Mouse (Mus musculus) forebrain, embryonic 10.5 days (tissue): ENCODE measurements at regions not wholly inside any gene's neighbourhood (a gene's known extent, or its start where the extent isn't known, plus 50 kb on each side); places are given as distances from the start of the nearest gene placed in this dataset.

Source experiments
- DNase-seq: peaks from one replicate; pipeline ENCODE4 v3.0.0-alpha.2; 2017; ENCODE audit warnings: low spot score; ENCODE audit errors: extremely low spot score
- H3K27ac ChIP-seq: fragments of 300-500 bp; sonication (generic); 2 replicates; pipeline ENCODE4 v1.5.1; 2016; ENCODE audit warnings: mild to moderate bottlenecking
- H3K27me3 ChIP-seq: fragments of 300-500 bp; sonication (generic); 2 replicates; pipeline ENCODE4 v1.6.1; 2016; ENCODE audit warnings: mild to moderate bottlenecking; ENCODE audit not compliant: poor library complexity, severe bottlenecking
- H3K36me3 ChIP-seq: fragments of 300-500 bp; sonication (generic); replicated peaks from 2 replicates; pipeline ENCODE4 v1.6.1; 2016; ENCODE audit warnings: mild to moderate bottlenecking, moderate library complexity
- H3K4me1 ChIP-seq: fragments of 300-500 bp; sonication (generic); 2 replicates; pipeline ENCODE4 v1.6.1; 2016
- H3K4me3 ChIP-seq: fragments of 300-500 bp; sonication (generic); 2 replicates; pipeline ENCODE4 v1.5.1; 2016; ENCODE audit warnings: mild to moderate bottlenecking, moderate library complexity
- H3K9me3 ChIP-seq: fragments of 300-500 bp; sonication (generic); 2 replicates; pipeline ENCODE4 v1.6.1; 2016; ENCODE audit warnings: mild to moderate bottlenecking, moderate library complexity
- WGBS: fragments of 180-500 bp; shearing (Covaris S2); methylation state at CpG from one replicate; pipeline ENCODE4 v1.1.7; 2016; 5-methylcytosine and 5-hydroxymethylcytosine counted together

DNA sequence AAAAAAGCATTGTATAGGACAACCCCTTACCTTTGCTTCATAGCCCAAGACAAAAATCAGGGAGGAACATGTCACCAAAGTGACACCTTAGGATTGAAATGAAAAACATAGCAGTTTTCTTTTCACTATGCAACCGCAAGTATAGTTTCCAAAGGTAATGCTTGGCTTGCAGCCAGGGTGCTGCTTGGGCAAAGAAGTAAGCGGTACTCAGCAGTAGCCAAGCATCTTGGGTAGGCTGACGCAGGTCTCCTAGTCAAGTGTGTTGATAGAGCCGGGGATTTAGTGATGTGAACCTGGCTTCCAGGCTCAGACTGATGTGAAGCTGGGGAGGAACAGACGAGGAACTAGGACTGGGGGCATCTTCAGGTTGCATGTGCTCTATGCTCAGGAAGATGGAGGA, 138.3 kb upstream of the Cadm1 start:
- DNase-seq, result no peak
- H3K9me3 ChIP-seq, result no peaks in the 10 kb centered on the region
- WGBS, result 90% methylated on average over 5 of the region's 5 CpGs
- no peak overlapping the region for H3K4me3 ChIP-seq
- no peaks in the 10 kb centered on the region for H3K36me3 ChIP-seq
- H3K4me1 ChIP-seq, result peaks cover 24% of the 10 kb centered on the region
- H3K27me3 ChIP-seq, result peaks cover 47% of the 10 kb centered on the region
- H3K27ac ChIP-seq, result no peak overlapping the region

DNA sequence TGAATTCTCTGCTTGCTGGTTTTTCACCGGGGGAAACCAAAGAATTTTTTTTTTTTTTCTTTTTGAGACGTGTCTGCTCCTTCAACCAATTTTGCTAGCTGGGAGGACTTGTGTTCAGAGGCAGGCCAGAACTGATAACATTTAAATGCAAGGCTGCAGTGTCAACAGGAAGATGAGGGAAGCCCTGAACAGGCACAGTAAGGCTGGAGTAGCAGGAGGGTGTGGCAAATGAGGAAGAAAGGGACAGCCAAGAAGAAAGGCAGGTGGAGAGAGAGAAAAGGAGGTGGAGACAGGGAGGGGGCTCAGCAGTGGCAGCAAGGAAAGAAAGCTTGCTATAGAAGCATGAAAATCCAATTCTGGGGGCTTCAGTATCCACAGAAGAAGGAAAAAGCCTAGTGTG, 130.4 kb upstream of the Cadm1 start:
- no peak overlapping the region for H3K4me3 ChIP-seq
- H3K36me3 ChIP-seq, result no peaks in the 10 kb centered on the region
- no peaks in the 10 kb centered on the region for H3K9me3 ChIP-seq
- H3K4me1 ChIP-seq, result peaks cover 54% of the 10 kb centered on the region
- DNase-seq, result no peak
- H3K27me3 ChIP-seq, result peaks cover 58% of the 10 kb centered on the region
- H3K27ac ChIP-seq, result no peak overlapping the region
- WGBS, result 8% methylated on average over 2 of the region's 2 CpGs

DNA sequence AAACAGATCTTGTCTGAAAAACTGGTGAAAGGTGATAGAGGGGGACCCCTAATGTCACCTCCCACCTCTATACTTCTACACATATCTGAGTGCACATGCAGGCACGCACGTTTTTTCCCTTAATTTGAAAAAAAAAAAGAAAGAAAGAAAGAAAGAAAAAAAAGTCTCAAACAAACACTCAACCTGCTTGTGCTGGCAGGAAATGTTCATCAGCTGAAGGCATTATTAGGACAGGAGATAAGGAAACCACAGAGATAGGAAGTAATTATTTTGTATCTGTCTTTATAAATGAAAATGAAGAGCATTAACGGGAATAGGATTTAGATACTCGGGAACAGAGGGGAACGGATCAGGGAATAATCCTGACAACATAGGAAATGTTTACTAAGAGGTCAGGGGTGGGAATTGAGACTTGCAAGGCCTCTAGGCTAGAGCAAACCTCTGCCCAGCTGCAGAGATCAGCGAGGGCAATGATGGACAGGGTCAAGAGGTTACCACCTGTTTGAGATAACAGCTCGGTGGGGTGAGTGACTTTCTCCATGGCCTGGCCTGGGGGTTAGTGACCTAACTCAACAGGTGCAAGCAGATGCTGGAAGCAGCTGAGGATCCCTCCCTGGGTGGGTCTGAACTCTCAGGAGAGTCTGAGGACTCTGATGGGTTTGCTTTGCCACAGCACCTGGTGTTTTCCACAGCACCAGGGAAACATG, 129.7 kb upstream of the Cadm1 start:
- Histone ChIP-seq H3K27ac (no peak overlapping the region), H3K27me3 (peaks cover 64% of the 10 kb centered on the region), H3K4me1 (peaks cover 54% of the 10 kb centered on the region)

DNA sequence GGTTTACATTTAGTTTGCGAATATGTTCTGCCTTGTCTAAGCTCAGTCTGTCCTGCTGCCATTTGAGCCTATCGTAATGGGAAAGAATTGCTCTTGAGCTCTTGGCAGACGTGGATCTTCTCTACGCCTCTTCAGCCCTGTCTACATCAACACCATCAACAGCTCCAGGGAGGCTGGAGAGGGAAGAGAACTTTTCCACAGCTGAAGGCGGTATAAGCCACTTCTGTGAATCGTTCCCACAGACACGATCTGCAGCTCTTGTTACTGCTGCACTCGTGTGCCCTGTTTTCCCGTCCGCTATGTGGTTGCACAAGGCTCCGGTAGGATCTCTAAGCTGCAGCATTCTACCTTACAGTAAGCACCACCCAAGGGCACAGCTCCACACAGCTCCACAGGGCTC, 128.5 kb upstream of the Cadm1 start:
- H3K4me3 ChIP-seq, result no peak overlapping the region
- H3K27ac ChIP-seq, result no peak overlapping the region
- no peaks in the 10 kb centered on the region for H3K36me3 ChIP-seq
- H3K9me3 ChIP-seq, result no peaks in the 10 kb centered on the region
- WGBS, result 88% methylated on average over 11 of the region's 11 CpGs
- H3K27me3 ChIP-seq, result peaks cover 74% of the 10 kb centered on the region
- peaks cover 61% of the 10 kb centered on the region for H3K4me1 ChIP-seq
- DNase-seq, result no peak

More for the DNA sequence above, 129.7 kb upstream of the Cadm1 start:
- WGBS, result 26% methylated on average over 7 of the region's 7 CpGs
- Histone ChIP-seq H3K4me3 (no peak overlapping the region), H3K9me3 (no peaks in the 10 kb centered on the region), H3K36me3 (no peaks in the 10 kb centered on the region)
- DNase-seq, result no peak

DNA sequence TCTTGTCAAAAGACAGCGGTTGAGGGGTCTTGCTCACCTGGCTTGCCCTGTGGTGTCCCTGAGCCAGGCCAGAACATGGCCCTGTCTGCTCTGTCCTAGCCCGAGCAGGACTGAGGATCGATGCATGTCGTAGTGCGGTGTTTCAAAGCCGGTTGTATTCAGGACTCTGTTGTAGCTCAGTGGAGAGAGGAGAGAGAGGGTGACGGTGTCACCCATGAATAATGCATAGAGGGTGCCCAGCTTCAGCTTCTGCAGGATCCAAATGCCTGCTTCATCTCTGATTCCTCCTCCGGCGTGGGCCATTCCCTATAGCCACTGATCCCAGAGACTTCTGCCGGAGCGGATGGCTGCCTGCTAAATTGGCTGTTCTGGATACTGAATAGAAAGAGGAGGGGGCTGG, 126.7 kb upstream of the Cadm1 start:
- peaks cover 79% of the 10 kb centered on the region for H3K4me1 ChIP-seq

DNA sequence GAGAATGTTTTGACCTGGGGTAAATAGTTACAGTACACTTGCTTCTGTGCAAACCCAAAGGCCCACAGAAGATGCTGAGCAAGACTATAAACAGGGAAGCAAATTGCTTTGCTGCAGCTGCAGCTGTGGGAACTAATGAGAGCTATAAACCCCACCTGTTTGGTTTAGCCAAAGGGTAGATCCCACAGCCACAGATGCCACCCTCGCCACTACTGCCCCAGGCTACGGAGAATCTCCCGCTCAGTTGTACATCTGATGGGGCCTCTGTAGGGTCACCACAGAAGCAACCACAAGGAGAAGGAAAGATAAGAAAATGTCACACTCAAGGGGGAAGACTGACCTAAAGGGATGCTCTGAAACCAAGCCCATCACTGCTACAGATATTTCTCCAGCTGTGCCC, 125.2 kb upstream of the Cadm1 start:
- H3K36me3 ChIP-seq, result no peaks in the 10 kb centered on the region
- WGBS, result 80% methylated on average over 3 of the region's 3 CpGs
- H3K27ac ChIP-seq, result no peak overlapping the region
- H3K27me3 ChIP-seq, result peaks cover 91% of the 10 kb centered on the region
- H3K4me1 ChIP-seq, result peaks cover 73% of the 10 kb centered on the region
- no peaks in the 10 kb centered on the region for H3K9me3 ChIP-seq
- DNase-seq, result no peak
- no peak overlapping the region for H3K4me3 ChIP-seq

More for the DNA sequence above, 126.7 kb upstream of the Cadm1 start:
- 72% methylated on average over 11 of the region's 11 CpGs for WGBS
- DNase-seq, result no peak
- H3K9me3 ChIP-seq, result no peaks in the 10 kb centered on the region
- H3K4me3 ChIP-seq, result no peak overlapping the region
- peaks cover 82% of the 10 kb centered on the region for H3K27me3 ChIP-seq
- no peaks in the 10 kb centered on the region for H3K36me3 ChIP-seq
- 0 out of 2 replicates have a peak overlapping the region, but pooled peaks have one; percentile 0 for H3K27ac ChIP-seq

DNA sequence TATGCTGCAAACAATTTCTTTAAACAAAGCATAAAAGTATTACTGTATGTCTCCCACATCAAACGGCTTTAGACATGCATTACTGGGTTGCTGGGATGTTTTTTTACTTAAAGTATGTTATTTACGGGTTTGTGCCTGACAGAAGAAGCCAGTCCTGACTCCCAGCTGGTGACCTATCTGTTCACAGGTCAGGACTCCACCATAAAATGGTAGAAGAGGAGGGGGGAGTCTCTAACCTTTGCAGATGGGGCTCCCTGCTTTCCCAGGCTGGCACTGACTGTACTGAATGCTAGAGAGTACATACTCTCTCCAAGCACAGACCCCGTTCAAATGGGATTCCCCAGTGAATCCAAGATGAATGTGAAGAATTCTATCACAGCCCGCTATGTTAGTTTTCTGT, 124.4 kb upstream of the Cadm1 start:
- peaks cover 91% of the 10 kb centered on the region for H3K27me3 ChIP-seq
- H3K4me1 ChIP-seq, result peaks cover 66% of the 10 kb centered on the region
- H3K9me3 ChIP-seq, result no peaks in the 10 kb centered on the region
- no peaks in the 10 kb centered on the region for H3K36me3 ChIP-seq
- H3K27ac ChIP-seq, result no peak overlapping the region
- DNase-seq, result no peak
- WGBS, result 70% methylated on average over 4 of the region's 4 CpGs
- no peak overlapping the region for H3K4me3 ChIP-seq

DNA sequence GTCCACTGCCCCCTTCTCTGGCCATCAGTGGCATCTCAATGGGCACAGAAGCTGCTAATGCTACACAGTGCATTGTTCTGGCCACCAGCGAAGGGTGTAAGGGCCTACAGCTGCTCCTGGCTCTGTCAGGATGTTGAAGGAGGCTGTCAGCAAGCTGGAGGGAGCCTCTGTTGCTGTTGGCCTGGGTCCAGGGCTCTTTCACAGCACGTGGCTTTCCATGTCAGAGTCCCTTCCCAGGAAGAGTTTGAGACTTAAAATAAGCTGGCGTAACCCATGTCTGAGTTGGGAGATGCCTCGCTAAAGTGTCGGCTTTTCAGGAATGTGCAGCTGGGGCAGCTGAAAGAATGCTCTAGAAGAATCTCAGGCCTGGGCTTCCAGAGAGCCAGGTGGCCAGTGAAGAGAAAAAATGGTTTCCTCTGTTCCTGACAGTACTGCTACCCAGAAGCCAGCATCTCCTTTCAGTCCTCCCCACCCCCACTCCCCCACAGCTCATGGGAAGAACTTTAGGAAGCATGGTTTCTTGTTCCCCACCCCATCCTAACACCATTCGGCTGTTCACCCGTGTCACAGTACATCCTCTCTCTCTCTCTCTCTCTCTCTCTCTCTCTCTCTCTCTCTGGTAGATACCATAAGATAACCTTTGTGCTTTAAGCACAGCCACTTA, 122.8 kb upstream of the Cadm1 start:
- DNase-seq, result no peak
- Histone ChIP-seq H3K36me3 (no peaks in the 10 kb centered on the region), H3K27ac (no peak overlapping the region), H3K9me3 (no peaks in the 10 kb centered on the region), H3K4me3 (no peak overlapping the region), H3K4me1 (peaks cover 71% of the 10 kb centered on the region), H3K27me3 (peaks cover 95% of the 10 kb centered on the region)
- WGBS, result 67% methylated on average over 7 of the region's 7 CpGs

DNA sequence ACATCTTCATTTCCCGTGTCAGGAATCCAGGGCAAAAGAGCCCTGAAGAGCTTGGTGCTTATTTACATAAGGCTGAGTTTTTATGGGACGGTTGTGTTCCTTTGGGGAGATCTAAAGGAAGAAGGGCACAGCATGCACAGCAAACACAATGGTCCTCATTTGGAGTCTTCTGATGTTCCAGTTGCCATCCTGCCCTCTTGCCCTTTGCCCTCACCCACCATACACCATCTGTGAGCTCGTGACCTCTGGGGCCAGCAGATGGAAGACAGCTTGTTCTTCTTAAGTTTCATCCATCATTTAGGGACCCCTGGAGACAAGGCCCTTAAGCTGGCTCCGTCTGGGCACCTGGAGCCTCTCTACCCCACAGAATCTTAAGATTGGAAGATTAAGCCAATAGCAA, 121.9 kb upstream of the Cadm1 start:
- Histone ChIP-seq H3K27ac (no peak overlapping the region), H3K4me3 (no peak overlapping the region), H3K9me3 (no peaks in the 10 kb centered on the region), H3K4me1 (peaks cover 71% of the 10 kb centered on the region), H3K27me3 (peaks cover 95% of the 10 kb centered on the region), H3K36me3 (no peaks in the 10 kb centered on the region)
- WGBS, result 37% methylated on average over 4 of the region's 4 CpGs
- DNase-seq, result no peak

DNA sequence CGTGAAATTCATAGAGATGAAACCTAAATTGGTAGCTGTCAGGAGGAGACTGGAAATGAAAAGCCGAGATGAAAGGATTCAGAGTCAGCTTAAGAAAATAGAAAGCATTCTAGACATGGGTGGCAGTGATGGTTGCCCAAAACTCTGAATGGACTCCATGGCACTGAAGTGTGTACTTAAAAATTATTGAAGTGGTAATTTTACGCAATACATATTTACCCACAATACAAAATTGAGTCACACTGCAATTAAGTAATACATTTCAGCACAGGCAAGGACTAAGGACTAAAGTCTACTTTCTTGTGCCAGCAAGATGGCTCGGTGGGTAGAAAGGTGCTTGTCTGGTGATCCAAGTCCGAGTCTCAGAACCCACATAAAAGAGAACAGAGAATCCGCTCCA, 120.4 kb upstream of the Cadm1 start:
- peaks cover 56% of the 10 kb centered on the region for H3K4me1 ChIP-seq
- no peak for DNase-seq
- H3K9me3 ChIP-seq, result no peaks in the 10 kb centered on the region
- WGBS, result 91% methylated on average over 6 of the region's 6 CpGs
- peaks cover 93% of the 10 kb centered on the region for H3K27me3 ChIP-seq
- H3K27ac ChIP-seq, result no peak overlapping the region
- H3K4me3 ChIP-seq, result no peak overlapping the region
- H3K36me3 ChIP-seq, result no peaks in the 10 kb centered on the region

DNA sequence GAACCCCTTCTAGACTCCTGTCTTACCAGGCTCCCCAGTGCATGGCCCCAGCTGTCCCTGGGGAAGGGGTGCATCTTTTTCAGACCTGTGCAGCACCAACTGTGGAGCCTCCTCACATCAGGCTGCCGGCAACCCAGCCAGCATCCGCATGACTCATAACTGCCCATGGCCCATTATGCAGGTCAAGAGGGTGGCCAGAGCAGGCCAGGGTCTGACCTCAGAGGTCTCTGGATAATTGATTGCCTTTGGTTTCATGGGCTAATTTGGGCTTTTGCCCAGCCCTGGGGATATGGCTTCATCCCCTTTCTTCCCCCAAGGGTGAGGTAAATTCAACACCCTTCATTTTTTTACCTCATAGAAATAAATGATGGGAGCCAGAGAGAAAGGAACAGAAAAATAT, 117.2 kb upstream of the Cadm1 start:
- Histone ChIP-seq H3K27ac (no peak overlapping the region), H3K9me3 (no peaks in the 10 kb centered on the region), H3K36me3 (no peaks in the 10 kb centered on the region), H3K27me3 (peaks cover 96% of the 10 kb centered on the region), H3K4me1 (peaks cover 36% of the 10 kb centered on the region), H3K4me3 (no peak overlapping the region)
- WGBS, result 64% methylated on average over 2 of the region's 2 CpGs
- no peak for DNase-seq

DNA sequence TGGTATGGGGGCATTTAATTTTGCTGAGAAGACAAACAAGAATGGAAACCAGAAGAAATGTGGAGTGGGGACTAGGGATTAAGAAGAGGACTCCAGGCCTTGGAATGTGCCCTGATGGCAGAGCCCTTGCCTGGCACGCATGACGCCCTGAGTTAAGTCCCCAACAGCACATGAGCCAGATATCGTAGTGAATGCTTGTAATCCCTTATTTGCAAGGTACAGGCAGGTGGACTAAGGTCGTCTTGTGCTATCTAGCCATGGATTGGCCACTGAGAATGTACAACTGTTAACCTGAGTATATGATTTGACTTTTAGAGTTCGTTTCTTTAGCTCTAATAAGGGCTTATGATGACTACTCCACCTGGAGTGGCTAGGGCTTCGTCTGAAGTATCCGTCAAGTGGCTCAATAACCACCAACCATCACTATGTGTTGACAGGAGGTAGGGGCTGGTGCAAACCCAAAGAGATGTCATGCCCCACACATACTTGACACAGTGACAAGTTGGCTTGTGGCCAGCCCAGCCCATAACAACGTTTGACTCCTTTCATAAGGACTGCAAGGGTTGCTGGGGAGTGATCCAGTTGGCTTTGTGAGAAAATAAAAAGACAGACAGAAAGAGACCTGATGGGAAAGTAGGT, 115.5 kb upstream of the Cadm1 start:
- Histone ChIP-seq H3K4me1 (peaks cover 39% of the 10 kb centered on the region), H3K9me3 (no peaks in the 10 kb centered on the region), H3K36me3 (no peaks in the 10 kb centered on the region), H3K27ac (no peak overlapping the region), H3K4me3 (no peak overlapping the region), H3K27me3 (peaks cover 89% of the 10 kb centered on the region)
- WGBS, result 91% methylated on average over 8 of the region's 8 CpGs
- no peak for DNase-seq

DNA sequence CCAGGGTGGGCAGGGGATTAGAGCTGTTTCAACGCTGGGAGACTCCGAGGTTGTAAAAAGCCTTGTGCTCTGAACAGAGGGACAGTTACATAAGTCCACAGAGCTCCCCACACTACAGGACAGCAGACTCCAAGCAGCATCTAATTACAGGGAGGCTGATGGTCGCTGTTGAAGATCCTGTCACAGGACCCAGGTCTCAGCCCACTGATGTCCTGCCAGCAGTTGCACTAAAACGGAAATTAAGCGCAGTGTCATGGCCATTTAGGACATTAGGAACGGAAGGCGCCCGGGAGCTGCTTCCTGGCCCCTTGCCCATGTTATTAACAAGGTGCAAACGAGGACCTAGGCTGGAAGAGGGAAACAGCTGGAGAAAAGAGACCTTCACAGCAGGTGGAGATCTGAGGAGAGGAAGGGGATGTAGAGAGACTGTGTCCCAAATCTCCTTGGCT, 107.8 kb upstream of the Cadm1 start:
- no peak overlapping the region for H3K4me3 ChIP-seq
- H3K36me3 ChIP-seq, result no peaks in the 10 kb centered on the region
- H3K9me3 ChIP-seq, result no peaks in the 10 kb centered on the region
- WGBS, result 48% methylated on average over 9 of the region's 9 CpGs
- DNase-seq, result no peak
- H3K27ac ChIP-seq, result peak overlapping the region; percentile 22; the same call in 1 of the 2 replicates
- H3K4me1 ChIP-seq, result peaks cover 39% of the 10 kb centered on the region
- H3K27me3 ChIP-seq, result peaks cover 77% of the 10 kb centered on the region
